Mouse (Mus musculus) MEL (cell line): Measurements from ENCODE around the gene Tcte2. TPM values are rescaled to one million over a fixed set of nuclear protein-coding genes. Genes with fewer than 3 reads are reported as not detected.

Experiments
- DNase-seq: peaks from one replicate; pipeline ENCODE4 v3.0.0; 2011; ENCODE audit warnings: low read depth, low spot score
- H3K27ac ChIP-seq: 2 replicates; pipeline ENCODE4 v1.5.1; 2012; ENCODE audit warnings: low read depth, mild to moderate bottlenecking, control low read depth, low read length, moderate library complexity; ENCODE audit not compliant: control insufficient read depth
- H3K27me3 ChIP-seq, 2 experiments: fragments of 150-350 bp in 1 of 2; sonication (generic) in 1 of 2; 2 replicates each; pipeline ENCODE4 v1.6.1; 2012; ENCODE audit warnings: low read length in 2 of 2, mild to moderate bottlenecking in 2 of 2, improper control_type of control experiment in 1 of 2, moderate library complexity in 1 of 2; ENCODE audit not compliant: insufficient read depth in 2 of 2, control insufficient read depth in 1 of 2
- H3K36me3 ChIP-seq, 2 experiments: 2 replicates each; pipeline ENCODE4 v1.6.1; 2012 to 2014; ENCODE audit warnings: low read length in 2 of 2, improper control_type of control experiment in 1 of 2, inconsistent platforms in 1 of 2, mild to moderate bottlenecking in 1 of 2; ENCODE audit not compliant: insufficient read depth in 2 of 2, control insufficient read depth in 1 of 2
- H3K4me1 ChIP-seq, 2 experiments: fragments of 150-350 bp in 1 of 2; sonication (generic) in 1 of 2; 2 replicates each; pipeline ENCODE4 v1.6.1; 2012; ENCODE audit warnings: low read length in 2 of 2, improper control_type of control experiment in 1 of 2, mild to moderate bottlenecking in 1 of 2; ENCODE audit not compliant: insufficient read depth in 2 of 2, control insufficient read depth in 1 of 2
- H3K4me3 ChIP-seq, 2 experiments: fragments of 150-350 bp in 1 of 2; sonication (generic) in 1 of 2; 2 replicates each; pipeline ENCODE4 v1.5.1; 2012; ENCODE audit warnings: low read depth in 2 of 2, low read length in 2 of 2, mild to moderate bottlenecking in 2 of 2, moderate library complexity in 2 of 2, control low read depth in 1 of 2, improper control_type of control experiment in 1 of 2; ENCODE audit not compliant: control insufficient read depth in 1 of 2, insufficient read depth in 1 of 2
- H3K79me2 ChIP-seq: 2 replicates; pipeline ENCODE4 v1.6.1; 2012; ENCODE audit warnings: mild to moderate bottlenecking, low read length, moderate library complexity; ENCODE audit not compliant: control insufficient read depth, poor library complexity, insufficient read depth
- H3K9ac ChIP-seq: 2 replicates; pipeline ENCODE4 v1.6.1; 2012; ENCODE audit warnings: low read depth, mild to moderate bottlenecking, control low read depth, low read length, moderate library complexity; ENCODE audit not compliant: control insufficient read depth, poor library complexity, severe bottlenecking
- H3K9me3 ChIP-seq: fragments of 150-350 bp; sonication (generic); replicated peaks from 2 replicates; pipeline ENCODE4 v1.6.1; 2012; ENCODE audit warnings: mild to moderate bottlenecking, low read length, improper control_type of control experiment, moderate library complexity; ENCODE audit not compliant: insufficient read depth
- HCFC1 ChIP-seq: IDR thresholded peaks from 2 replicates; pipeline ENCODE4 v1.6.1; 2012; ENCODE audit warnings: low read depth, mild to moderate bottlenecking, inconsistent platforms, low read length, improper control_type of control experiment, moderate library complexity
- JUND ChIP-seq: IDR thresholded peaks from 2 replicates; pipeline ENCODE4 v1.6.1; 2011; ENCODE audit warnings: low read depth, mild to moderate bottlenecking, improper control_type of control experiment, low read length
- MYB ChIP-seq: IDR thresholded peaks from 2 replicates; pipeline ENCODE4 v1.6.1; 2011; ENCODE audit warnings: mild to moderate bottlenecking, low read depth, low read length, improper control_type of control experiment
- POLR2A ChIP-seq, 2 experiments: IDR thresholded peaks; 2 replicates each; pipeline ENCODE4 v1.6.1; 2011 to 2012; ENCODE audit warnings: low read length in 2 of 2, mild to moderate bottlenecking in 2 of 2, control low read depth in 1 of 2, improper control_type of control experiment in 1 of 2, low read depth in 1 of 2, moderate library complexity in 1 of 2; ENCODE audit not compliant: control insufficient read depth in 1 of 2, insufficient read depth in 1 of 2, poor library complexity in 1 of 2
- POLR2AphosphoS5 ChIP-seq: IDR thresholded peaks from 2 replicates; pipeline ENCODE4 v1.6.1; 2012; ENCODE audit warnings: low read depth, borderline replicate concordance, mild to moderate bottlenecking, inconsistent platforms, low read length, moderate library complexity, mixed read lengths
- SIN3A ChIP-seq: IDR thresholded peaks from 2 replicates; pipeline ENCODE4 v1.6.1; 2012; ENCODE audit warnings: low read length, improper control_type of control experiment, inconsistent platforms
- SMC3 ChIP-seq: IDR thresholded peaks from 2 replicates; pipeline ENCODE4 v1.6.1; 2011; ENCODE audit warnings: low read depth, low read length, improper control_type of control experiment
- UBTF ChIP-seq: IDR thresholded peaks from 2 replicates; pipeline ENCODE4 v1.6.1; 2012; ENCODE audit warnings: low read depth, mild to moderate bottlenecking, inconsistent platforms, low read length, improper control_type of control experiment, moderate library complexity, borderline replicate concordance; ENCODE audit not compliant: insufficient read depth
- USF1 ChIP-seq: IDR thresholded peaks from 2 replicates; pipeline ENCODE4 v1.6.1; 2014; ENCODE audit warnings: low read depth, mild to moderate bottlenecking, inconsistent platforms, low read length, improper control_type of control experiment, moderate library complexity
- polyA plus RNA-seq, 2 experiments: library from polyadenylated mRNA; stranded (reverse) in 1 of 2; unstranded in 1 of 2; fragments of >175 nt in 1 of 2; fragments of >200 nt in 1 of 2; gene quantifications; 2 replicates each; pipeline versions ENCODE4 v1.2.1 to v1.2.4; 2012; ENCODE audit warnings: low replicate concordance in 2 of 2, low read depth in 1 of 2; ENCODE audit not compliant: insufficient read length in 2 of 2, insufficient read depth in 1 of 2, missing spikeins in 1 of 2
- total RNA-seq: library from RNA; depleted of rRNA; stranded (reverse); fragments of 300-350 nt; gene quantifications from 2 replicates; pipeline ENCODE4 v1.2.3, GENCODE M21; 2012

Gene Tcte2
- total and polyA plus RNA-seq, 3 experiments = not detected

DNA sequence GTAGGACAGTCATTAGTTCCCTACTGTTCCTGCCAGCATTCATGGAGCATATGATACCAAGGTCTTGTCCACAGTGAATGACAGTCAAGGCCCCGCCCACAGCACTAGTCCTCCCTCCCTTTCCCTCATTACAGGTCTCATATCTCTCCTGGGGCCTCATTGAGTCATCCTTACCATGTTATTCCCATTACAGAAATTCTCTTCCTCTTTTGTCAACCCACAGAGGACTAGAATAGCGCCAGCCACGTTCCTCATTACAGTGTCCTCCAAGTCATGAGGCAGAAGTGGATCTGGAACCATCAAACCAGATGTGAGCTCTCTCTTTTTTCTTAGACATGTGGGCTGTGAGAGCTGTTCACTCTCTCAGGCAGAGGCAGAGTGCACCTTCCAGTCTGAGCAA, 76.0 kb downstream of the Tcte2 start:
- H3K27me3 ChIP-seq = no peaks in the 10 kb centered on the region
- H3K36me3 ChIP-seq = no peaks in the 10 kb centered on the region
- H3K27ac ChIP-seq = no peak overlapping the region
- H3K9ac ChIP-seq = no peak overlapping the region
- H3K4me3 ChIP-seq = no peak overlapping the region
- no peak for TF ChIP-seq MYB
- no peaks in the 10 kb centered on the region for H3K4me1 ChIP-seq
- H3K9me3 ChIP-seq = no peaks in the 10 kb centered on the region
- DNase-seq = no peak
- no peaks in the 10 kb centered on the region for H3K79me2 ChIP-seq

- H3K4me3 ChIP-seq = no peak overlapping the region
- H3K36me3 ChIP-seq = no peaks in the 10 kb centered on the region
- TF ChIP-seq POLR2AphosphoS5 (no peak), UBTF (no peak)
- no peaks in the 10 kb centered on the region for H3K4me1 ChIP-seq
- no peak for DNase-seq
- no peaks in the 10 kb centered on the region for H3K27me3 ChIP-seq
- no peaks in the 10 kb centered on the region for H3K79me2 ChIP-seq
- H3K27ac ChIP-seq = no peak overlapping the region
- H3K9ac ChIP-seq = no peak overlapping the region
- no peaks in the 10 kb centered on the region for H3K9me3 ChIP-seq
Observed at GRCm38 (mm10) chr17:13684256-13684655, 77.4 kb downstream of the Tcte2 start.

DNA sequence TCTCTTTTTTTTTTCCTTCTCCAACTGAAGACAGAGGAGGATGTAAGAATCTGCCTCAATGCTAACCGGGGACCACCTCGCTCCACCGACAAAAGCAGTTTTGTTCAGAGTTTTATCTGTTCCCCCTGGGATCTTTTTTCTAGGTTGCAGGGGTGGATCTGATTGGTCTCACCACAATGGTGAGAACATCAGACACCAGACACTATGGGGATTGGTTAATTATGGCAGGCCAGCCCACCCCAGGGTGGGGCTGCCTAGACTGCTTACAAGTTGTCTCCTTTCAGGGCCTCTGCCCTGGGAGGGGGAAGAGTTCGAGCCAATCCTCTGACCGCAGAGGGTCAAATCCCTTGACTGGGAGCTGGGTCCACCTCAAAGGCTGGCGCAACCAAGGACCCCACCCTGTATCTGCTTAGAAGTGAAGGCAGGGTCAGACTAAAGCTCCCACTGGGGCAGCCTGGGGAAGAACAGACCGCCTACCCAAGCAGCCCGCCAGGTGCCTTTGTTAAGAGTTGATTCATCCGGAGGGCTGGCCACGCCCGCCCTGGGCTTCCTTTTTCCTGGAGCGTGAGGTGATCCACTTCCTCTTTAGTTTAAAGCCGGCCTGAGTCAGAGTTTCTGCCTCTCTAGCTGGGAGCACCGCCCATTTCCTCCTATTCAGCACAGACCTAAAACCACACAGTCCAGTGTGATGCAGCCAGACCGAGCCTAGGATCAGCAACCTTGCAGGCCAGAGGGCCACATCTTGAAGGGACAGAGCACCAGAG, 78.0 kb downstream of the Tcte2 start:
- Histone ChIP-seq H3K27me3 (no peaks in the 10 kb centered on the region), H3K4me3 (no peak overlapping the region), H3K36me3 (no peaks in the 10 kb centered on the region), H3K9me3 (no peaks in the 10 kb centered on the region), H3K27ac (no peak overlapping the region), H3K9ac (no peak overlapping the region), H3K79me2 (no peaks in the 10 kb centered on the region), H3K4me1 (no peaks in the 10 kb centered on the region)
- no peak for TF ChIP-seq SIN3A
- TF ChIP-seq SMC3 = no peak
- no peak for TF ChIP-seq POLR2A (IDR thresholded peaks at IDR 0.05; ENCODE audit: control insufficient read depth in 1 of 2, insufficient read depth in 1 of 2, low read depth in 1 of 2, low read length in 2 of 2, poor library complexity in 1 of 2)
- DNase-seq = peak; percentile 14

DNA sequence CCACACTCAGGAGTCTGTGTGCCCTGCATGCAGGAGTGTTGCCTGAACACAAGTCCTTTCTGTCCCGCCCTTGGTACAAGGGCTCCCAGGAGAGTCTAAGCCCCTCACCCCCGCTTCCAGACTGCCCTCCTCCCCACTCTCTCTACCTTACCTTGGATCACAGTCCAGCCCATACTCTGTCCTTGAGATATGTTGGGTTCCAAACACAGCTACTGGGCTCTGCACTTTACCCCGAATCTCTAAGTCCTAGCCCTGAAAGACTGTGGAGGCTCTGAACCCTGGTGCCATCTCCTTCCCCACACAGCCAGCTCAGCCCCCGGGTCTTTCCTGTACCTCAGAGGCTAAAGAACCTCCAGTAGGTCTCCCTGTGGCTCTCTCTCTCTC, 78.6 kb downstream of the Tcte2 start:
- no peak overlapping the region for H3K9ac ChIP-seq
- TF ChIP-seq JUND = no peak
- no peak for TF ChIP-seq USF1
- TF ChIP-seq HCFC1 = no peak
- DNase-seq = no peak
- H3K79me2 ChIP-seq = no peaks in the 10 kb centered on the region
- no peaks in the 10 kb centered on the region for H3K4me1 ChIP-seq
- H3K9me3 ChIP-seq = no peaks in the 10 kb centered on the region
- H3K4me3 ChIP-seq = no peak overlapping the region
- H3K27ac ChIP-seq = no peak overlapping the region
- no peaks in the 10 kb centered on the region for H3K27me3 ChIP-seq
- H3K36me3 ChIP-seq = no peaks in the 10 kb centered on the region
